ENCODE assay signal across 10 mouse cellular contexts in genomic region chr1:34863323-34863722, GRCm38 (mm10).
"Had no signal": no experiment of that assay in that cellular context is flagged by ENCODE, and none has a peak within 500 bp of the region (broad histone marks: within the 10 kb centered on the region; RNA-seq: fewer than 3 reads in every experiment).

No protein-coding gene starts in this region.

- H3K36me3 ChIP-seq: stomach, embryonic 15.5 days had no signal

- DNase-seq: kidney, postnatal 14 days; lung, embryonic 14.5 days; lung, postnatal 36 days; right cerebral cortex, postnatal 14 days; thymus, postnatal 4 days had no signal

- H3K9me3 ChIP-seq: limb, embryonic 10.5 days; liver, embryonic 15.5 days; midbrain, embryonic 13.5 days; stomach, embryonic 15.5 days had no signal

- H3K27me3 ChIP-seq: liver, embryonic 15.5 days; midbrain, embryonic 13.5 days; stomach, embryonic 15.5 days had no signal

- H3K27ac ChIP-seq: left cerebral cortex, adult 2 months; limb, embryonic 10.5 days; liver, embryonic 15.5 days; midbrain, embryonic 13.5 days; stomach, embryonic 15.5 days had no signal

- H3K4me3 ChIP-seq: left cerebral cortex, adult 2 months; limb, embryonic 10.5 days; liver, embryonic 15.5 days; midbrain, embryonic 13.5 days; stomach, embryonic 15.5 days had no signal

- H3K4me1 ChIP-seq: limb, embryonic 10.5 days; midbrain, embryonic 13.5 days; stomach, embryonic 15.5 days had no signal
